Mouse (Mus musculus) heart, embryonic 14.5 days (tissue): ENCODE measurements around the gene Lce3a. TPM values are rescaled to one million over a fixed set of nuclear protein-coding genes. Genes with fewer than 3 reads are reported as not detected.

Source experiments
- ATAC-seq: fragments of 200-750 bp; cut with Nextera tagmentation; 2 replicates; pipeline ENCODE4 v1.8.0; 2017; ENCODE audit warnings: low read depth, moderate TSS enrichment; ENCODE audit not compliant: insufficient number of reproducible peaks, insufficient read depth, low FRiP score
- H3K27ac ChIP-seq, 2 experiments: fragments of 200-500 bp in 1 of 2; fragments of 300-500 bp in 1 of 2; sonication (generic) in 1 of 2; replicated peaks in 1 of 2; 2 replicates each; pipeline ENCODE4 v1.5.1; 2012 to 2014; ENCODE audit warnings: low read depth in 2 of 2, low read length in 2 of 2, control low read depth in 1 of 2, mild to moderate bottlenecking in 1 of 2, mixed read lengths in 1 of 2; ENCODE audit not compliant: control insufficient read depth in 1 of 2, insufficient read depth in 1 of 2
- H3K27me3 ChIP-seq: fragments of 300-500 bp; sonication (generic); 2 replicates; pipeline ENCODE4 v1.6.1; 2014; ENCODE audit warnings: mild to moderate bottlenecking, low read length, control low read depth; ENCODE audit not compliant: control insufficient read depth, insufficient read depth
- H3K36me3 ChIP-seq: fragments of 300-500 bp; sonication (generic); 2 replicates; pipeline ENCODE4 v1.6.1; 2014; ENCODE audit warnings: mild to moderate bottlenecking, control low read depth, low read length, mixed read lengths; ENCODE audit not compliant: control insufficient read depth, insufficient read depth
- H3K4me1 ChIP-seq, 2 experiments: fragments of 200-500 bp in 1 of 2; fragments of 300-500 bp in 1 of 2; sonication (generic) in 1 of 2; 2 replicates each; pipeline ENCODE4 v1.6.1; 2012 to 2014; ENCODE audit warnings: low read length in 2 of 2, control low read depth in 1 of 2, mixed read lengths in 1 of 2; ENCODE audit not compliant: control insufficient read depth in 2 of 2, insufficient read depth in 2 of 2
- H3K4me2 ChIP-seq: fragments of 300-500 bp; sonication (generic); 2 replicates; pipeline ENCODE4 v1.6.1; 2014; ENCODE audit warnings: mild to moderate bottlenecking, low read length
- H3K4me3 ChIP-seq, 2 experiments: fragments of 200-500 bp in 1 of 2; fragments of 300-500 bp in 1 of 2; sonication (generic) in 1 of 2; 2 replicates each; pipeline ENCODE4 v1.5.1; 2012 to 2014; ENCODE audit warnings: low read length in 2 of 2, mild to moderate bottlenecking in 2 of 2, control low read depth in 1 of 2, low read depth in 1 of 2, moderate library complexity in 1 of 2; ENCODE audit not compliant: control insufficient read depth in 1 of 2, insufficient read depth in 1 of 2
- H3K9ac ChIP-seq: fragments of 300-500 bp; sonication (generic); 2 replicates; pipeline ENCODE4 v1.6.1; 2014; ENCODE audit warnings: mild to moderate bottlenecking, low read length
- H3K9me3 ChIP-seq: fragments of 300-500 bp; sonication (generic); 2 replicates; pipeline ENCODE4 v1.6.1; 2016; ENCODE audit warnings: low read length, control low read depth; ENCODE audit not compliant: control insufficient read depth
- WGBS: fragments of 180-500 bp; shearing (Covaris S2); extraction: QIAGEN DNeasy Blood & Tissue Kit; methylation state at CpG from one replicate; pipeline ENCODE4 v1.1.7; 2014; 5-methylcytosine and 5-hydroxymethylcytosine counted together
- polyA plus RNA-seq: library from polyadenylated mRNA; unstranded; fragments of >200 nt; fragmentation: Nextera tagmentation; extraction: Ambion mirVana; gene quantifications from 2 replicates; pipeline ENCODE4 v1.2.1, GENCODE M21; 2014

The Lce3a gene
- not detected in 2 replicates for polyA plus RNA-seq

GRCm38 (mm10) chr3:92926130-92926529, at the start of gene Lce3a:
TSS of gene Lce3a (minus strand) at chr3:92926230.
- H3K27ac ChIP-seq: no peak within 1 kb of the TSS
- H3K9me3 ChIP-seq: no peaks in the 10 kb centered on the region
- H3K9ac ChIP-seq: no peak within 1 kb of the TSS
- no peaks in the 10 kb centered on the region for H3K36me3 ChIP-seq
- H3K27me3 ChIP-seq: no peaks in the 10 kb centered on the region
- no peak for ATAC-seq
- WGBS: 44% methylated on average over 2 of the region's 2 CpGs
- H3K4me1 ChIP-seq: no peaks in the 10 kb centered on the region
- no peak within 1 kb of the TSS for H3K4me2 ChIP-seq
- no peak within 1 kb of the TSS for H3K4me3 ChIP-seq

DNA sequence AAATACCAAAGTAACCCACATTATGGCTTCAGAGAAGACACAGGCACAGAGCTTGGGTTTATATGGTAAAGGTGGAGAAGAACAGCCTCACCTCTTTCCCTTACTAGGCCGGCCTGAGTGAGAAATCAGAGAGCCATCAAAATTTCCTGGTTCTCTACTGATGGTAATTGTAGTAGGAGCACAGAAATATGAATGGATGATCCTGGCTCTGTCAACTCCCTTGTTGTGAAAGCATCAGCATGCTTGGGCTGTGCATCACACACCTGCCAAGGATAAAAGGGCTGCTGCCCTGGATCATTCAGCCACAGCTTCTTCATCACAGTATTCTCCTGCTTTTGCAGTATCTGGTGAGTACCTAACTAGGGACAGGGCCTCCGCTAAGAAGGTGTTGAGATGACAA, 40.7 kb upstream of the Lce3a start, which contains the start of gene Lce3e:
Gene Lce3e (plus strand): TSS at position 301 of the 400 bp plus-strand sequence.
- Histone ChIP-seq H3K27ac (no peak within 1 kb of the TSS), H3K4me1 (no peaks in the 10 kb centered on the region), H3K9me3 (no peaks in the 10 kb centered on the region), H3K36me3 (no peaks in the 10 kb centered on the region), H3K4me2 (no peak within 1 kb of the TSS), H3K4me3 (no peak within 1 kb of the TSS), H3K9ac (no peak within 1 kb of the TSS), H3K27me3 (no peaks in the 10 kb centered on the region)
- WGBS: 72% methylated on average over 2 of the region's 2 CpGs
- no peak for ATAC-seq

- Histone ChIP-seq H3K36me3 (no peaks in the 10 kb centered on the region), H3K27me3 (no peaks in the 10 kb centered on the region), H3K9me3 (no peaks in the 10 kb centered on the region), H3K9ac (no peak within 1 kb of the TSS), H3K4me3 (no peak within 1 kb of the TSS), H3K27ac (no peak within 1 kb of the TSS), H3K4me2 (no peak within 1 kb of the TSS), H3K4me1 (no peaks in the 10 kb centered on the region)
- no peak for ATAC-seq
- WGBS: 82% methylated on average over 1 of the region's 1 CpGs
Observed at GRCm38 (mm10) chr3:92957090-92957489, 31.1 kb upstream of the Lce3a start, which contains the start of gene Lce3d. TSS of gene Lce3d (plus strand) at chr3:92957390.

- no peak within 1 kb of the TSS for H3K4me2 ChIP-seq
Observed at GRCm38 (mm10) chr3:92944186-92944585, 18.2 kb upstream of the Lce3a start, which contains the start of gene Lce3c. TSS of gene Lce3c (plus strand) at chr3:92944486.

DNA sequence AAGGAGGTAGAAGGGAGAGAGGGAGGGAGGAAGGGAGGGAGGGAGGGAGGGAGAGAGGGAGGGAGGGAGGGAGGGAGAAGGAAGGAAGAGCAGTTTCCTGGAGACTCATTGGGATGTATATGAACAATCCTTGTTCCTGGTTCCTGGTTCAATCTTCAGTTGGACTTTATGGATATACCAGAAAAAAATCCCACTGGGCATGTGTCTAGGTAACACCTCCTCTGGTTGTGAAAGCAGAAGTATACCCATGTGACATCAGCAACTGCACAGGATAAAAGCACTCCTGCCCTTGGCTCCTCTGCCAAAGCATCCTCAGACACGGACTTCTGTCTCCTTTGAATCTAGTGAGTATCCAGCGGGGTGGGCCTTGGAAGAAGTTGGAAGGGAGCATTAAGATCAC, 6.6 kb upstream of the Lce3a start, which contains the start of gene Lce3b:
Gene Lce3b (plus strand): TSS at position 301 of the 400 bp plus-strand sequence.
- Histone ChIP-seq H3K27ac (no peak within 1 kb of the TSS), H3K9ac (no peak within 1 kb of the TSS), H3K4me2 (no peak within 1 kb of the TSS), H3K4me3 (no peak within 1 kb of the TSS), H3K27me3 (no peaks in the 10 kb centered on the region), H3K4me1 (no peaks in the 10 kb centered on the region), H3K9me3 (no peaks in the 10 kb centered on the region), H3K36me3 (no peaks in the 10 kb centered on the region)
- ATAC-seq: no peak
- 60% methylated on average over 2 of the region's 2 CpGs for WGBS

More at GRCm38 (mm10) chr3:92944186-92944585, 18.2 kb upstream of the Lce3a start, which contains the start of gene Lce3c:
- Histone ChIP-seq H3K9ac (no peak within 1 kb of the TSS), H3K4me1 (no peaks in the 10 kb centered on the region), H3K9me3 (no peaks in the 10 kb centered on the region), H3K4me3 (no peak within 1 kb of the TSS), H3K27me3 (no peaks in the 10 kb centered on the region), H3K36me3 (no peaks in the 10 kb centered on the region), H3K27ac (no peak within 1 kb of the TSS)
- ATAC-seq: no peak
- WGBS: 77% methylated on average over 1 of the region's 1 CpGs

- Histone ChIP-seq H3K4me3 (no peak overlapping the region), H3K36me3 (no peaks in the 10 kb centered on the region), H3K9ac (no peak overlapping the region), H3K27me3 (no peaks in the 10 kb centered on the region), H3K27ac (no peak overlapping the region), H3K4me2 (no peak overlapping the region), H3K4me1 (no peaks in the 10 kb centered on the region), H3K9me3 (no peaks in the 10 kb centered on the region)
- ATAC-seq: no peak
- 49% methylated on average over 4 of the region's 4 CpGs for WGBS
Observed at GRCm38 (mm10) chr3:92920364-92920763, 5.7 kb downstream of the Lce3a start.

- H3K4me2 ChIP-seq: no peak overlapping the region
- ATAC-seq: no peak
- 24% methylated on average over 4 of the region's 4 CpGs for WGBS
Observed at GRCm38 (mm10) chr3:92907571-92907970, 18.5 kb downstream of the Lce3a start.

DNA sequence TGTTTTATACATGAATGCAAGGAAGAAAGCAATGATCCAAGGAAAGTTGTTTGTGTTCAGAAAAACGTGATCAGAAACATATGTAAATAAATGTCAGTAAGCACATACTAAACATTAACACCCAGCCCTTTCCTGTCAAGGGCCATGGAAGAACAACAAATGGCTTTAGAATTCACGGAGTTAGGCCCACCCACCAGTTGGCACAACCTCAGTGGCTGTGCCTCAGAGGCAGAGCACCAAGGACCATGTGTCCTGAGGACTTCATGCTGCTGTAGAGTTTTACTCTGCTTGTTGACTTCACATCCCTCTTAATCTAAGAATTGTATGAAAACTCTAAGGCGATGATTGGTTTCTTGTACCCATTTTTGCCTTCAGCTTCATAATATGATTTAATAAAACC, 20.8 kb downstream of the Lce3a start:
- H3K27ac ChIP-seq: no peak overlapping the region
- no peaks in the 10 kb centered on the region for H3K4me1 ChIP-seq
- no peak for ATAC-seq
- no peaks in the 10 kb centered on the region for H3K36me3 ChIP-seq
- H3K9ac ChIP-seq: no peak overlapping the region
- H3K4me2 ChIP-seq: no peak overlapping the region
- H3K27me3 ChIP-seq: no peaks in the 10 kb centered on the region
- WGBS: 39% methylated on average over 3 of the region's 3 CpGs
- no peaks in the 10 kb centered on the region for H3K9me3 ChIP-seq
- H3K4me3 ChIP-seq: no peak overlapping the region

More at GRCm38 (mm10) chr3:92907571-92907970, 18.5 kb downstream of the Lce3a start:
- no peak overlapping the region for H3K4me3 ChIP-seq
- no peak overlapping the region for H3K27ac ChIP-seq
- H3K4me1 ChIP-seq: no peaks in the 10 kb centered on the region
- no peaks in the 10 kb centered on the region for H3K36me3 ChIP-seq
- H3K9me3 ChIP-seq: no peaks in the 10 kb centered on the region
- H3K9ac ChIP-seq: no peak overlapping the region
- no peaks in the 10 kb centered on the region for H3K27me3 ChIP-seq
